Mouse (Mus musculus): ENCODE results near the gene Patz1.

The Patz1 gene

DNA sequence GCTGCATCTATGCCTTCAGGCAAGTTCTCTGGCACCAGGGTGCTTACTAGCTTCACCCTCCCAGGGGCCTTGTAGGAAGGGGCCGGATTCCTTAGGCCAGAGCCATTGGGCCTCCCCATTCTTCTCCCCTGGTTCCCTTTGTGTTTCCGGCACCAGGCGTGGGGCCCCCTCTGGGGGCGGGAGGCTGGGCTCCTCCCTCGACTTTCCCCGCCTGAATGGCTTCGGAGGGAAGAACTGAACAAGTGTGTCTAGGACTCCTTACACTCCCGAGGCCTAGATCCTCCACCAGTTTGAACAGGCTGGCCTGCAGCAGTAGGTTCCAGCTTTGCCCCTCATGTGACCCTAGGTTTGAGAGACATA lies 3.4 kb downstream of the Patz1 start:
- peak; percentile 52 for DNase-seq (ENCODE audit: low read depth, low spot score)

DNA sequence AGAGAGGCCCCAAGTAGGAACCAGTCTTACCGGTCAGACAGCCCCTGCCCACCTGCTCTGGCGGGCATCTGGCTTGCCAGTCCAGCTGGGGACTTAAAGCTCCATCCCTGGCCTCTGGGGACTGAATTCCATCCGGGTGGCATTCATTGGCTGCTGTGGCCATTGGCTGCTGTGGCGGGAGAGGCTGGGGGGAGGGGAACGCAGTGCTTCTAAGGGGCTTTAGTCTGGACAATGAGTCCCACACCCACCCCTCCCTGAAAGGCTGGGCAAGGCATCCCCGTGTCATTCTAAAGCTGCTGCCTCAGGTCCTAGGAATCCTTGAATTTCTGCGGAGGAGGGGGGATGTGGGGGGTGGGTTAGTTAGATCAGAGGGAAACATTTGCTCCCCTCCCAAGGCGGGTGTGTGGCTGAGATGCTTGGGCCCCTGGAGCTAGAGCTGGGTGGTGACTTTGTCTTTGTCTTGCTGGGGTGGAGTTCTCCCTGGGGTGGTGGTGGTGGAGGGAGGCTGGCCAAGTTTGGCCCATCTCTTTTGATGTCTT lies 4.1 kb downstream of the Patz1 start:
- DNase-seq (ENCODE audit: low read depth, low spot score) = peak; percentile 89

- no peak for DNase-seq (ENCODE audit: low read depth, low spot score)
These were observed 4.7 kb downstream of the Patz1 start for GRCm38 (mm10) chr11:3293361-3293760.

GRCm38 (mm10) chr11:3294641-3295040 lies 6.0 kb downstream of the Patz1 start:
- no peak for DNase-seq (ENCODE audit: low read depth, low spot score)

GRCm38 (mm10) chr11:3296056-3296455 lies 7.4 kb downstream of the Patz1 start:
- no peak for DNase-seq (ENCODE audit: low read depth, low spot score)

GRCm38 (mm10) chr11:3297871-3298812 lies 9.5 kb downstream of the Patz1 start:
- no peak for DNase-seq (ENCODE audit: low read depth, low spot score)

DNA sequence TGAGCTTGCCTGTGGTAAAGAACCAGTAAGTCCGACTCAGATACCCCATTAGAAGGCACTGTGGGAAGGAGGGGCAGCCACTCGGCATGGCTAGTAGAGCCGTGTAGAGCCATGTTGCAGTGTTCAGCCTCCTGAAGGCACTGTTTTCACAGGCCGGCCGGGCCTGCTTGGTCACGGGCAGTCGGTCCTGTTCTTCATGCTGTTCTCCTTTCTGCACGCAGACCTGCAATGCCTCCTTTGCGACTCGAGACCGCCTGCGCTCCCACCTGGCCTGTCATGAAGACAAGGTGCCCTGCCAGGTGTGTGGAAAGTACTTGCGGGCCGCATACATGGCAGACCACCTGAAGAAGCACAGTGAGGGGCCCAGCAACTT lies 10.1 kb downstream of the Patz1 start:
- no peak for DNase-seq (ENCODE audit: low read depth, low spot score)

- no peak for DNase-seq (ENCODE audit: low read depth, low spot score)
These were observed 12.4 kb downstream of the Patz1 start for GRCm38 (mm10) chr11:3301075-3301474.

GRCm38 (mm10) chr11:3302385-3302784 lies 13.7 kb downstream of the Patz1 start:
- no peak for DNase-seq (ENCODE audit: low read depth, low spot score)

GRCm38 (mm10) chr11:3302792-3303191 lies 14.1 kb downstream of the Patz1 start:
- no peak for DNase-seq (ENCODE audit: low read depth, low spot score)

GRCm38 (mm10) chr11:3305821-3306220 lies 17.1 kb downstream of the Patz1 start:
- no peak for DNase-seq (ENCODE audit: low read depth, low spot score)

DNA sequence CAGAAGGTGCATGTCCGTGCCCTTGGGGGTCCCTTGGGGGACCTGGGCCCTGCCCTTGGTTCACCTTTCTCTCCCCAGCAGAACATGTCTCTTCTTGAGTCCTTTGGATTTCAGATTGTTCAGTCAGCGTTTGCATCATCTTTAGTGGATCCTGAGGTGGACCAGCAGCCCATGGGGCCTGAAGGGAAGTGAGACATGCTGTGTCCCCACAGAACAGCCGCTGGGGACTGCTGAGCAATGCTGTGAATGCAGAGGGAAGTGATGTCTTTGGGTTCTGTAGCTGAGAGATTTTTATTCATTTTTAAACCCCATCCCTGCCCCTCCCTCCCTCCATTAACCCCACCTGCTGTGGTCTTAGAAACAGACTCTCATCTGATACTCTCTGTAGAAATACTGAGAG lies 19.2 kb downstream of the Patz1 start:
- no peak for DNase-seq (ENCODE audit: low read depth, low spot score)

- DNase-seq (ENCODE audit: low read depth, low spot score) = no peak
These were observed 21.2 kb downstream of the Patz1 start for GRCm38 (mm10) chr11:3309884-3310283.

GRCm38 (mm10) chr11:3310789-3311585 lies 22.3 kb downstream of the Patz1 start:
- DNase-seq (ENCODE audit: low read depth, low spot score) = no peak

DNA sequence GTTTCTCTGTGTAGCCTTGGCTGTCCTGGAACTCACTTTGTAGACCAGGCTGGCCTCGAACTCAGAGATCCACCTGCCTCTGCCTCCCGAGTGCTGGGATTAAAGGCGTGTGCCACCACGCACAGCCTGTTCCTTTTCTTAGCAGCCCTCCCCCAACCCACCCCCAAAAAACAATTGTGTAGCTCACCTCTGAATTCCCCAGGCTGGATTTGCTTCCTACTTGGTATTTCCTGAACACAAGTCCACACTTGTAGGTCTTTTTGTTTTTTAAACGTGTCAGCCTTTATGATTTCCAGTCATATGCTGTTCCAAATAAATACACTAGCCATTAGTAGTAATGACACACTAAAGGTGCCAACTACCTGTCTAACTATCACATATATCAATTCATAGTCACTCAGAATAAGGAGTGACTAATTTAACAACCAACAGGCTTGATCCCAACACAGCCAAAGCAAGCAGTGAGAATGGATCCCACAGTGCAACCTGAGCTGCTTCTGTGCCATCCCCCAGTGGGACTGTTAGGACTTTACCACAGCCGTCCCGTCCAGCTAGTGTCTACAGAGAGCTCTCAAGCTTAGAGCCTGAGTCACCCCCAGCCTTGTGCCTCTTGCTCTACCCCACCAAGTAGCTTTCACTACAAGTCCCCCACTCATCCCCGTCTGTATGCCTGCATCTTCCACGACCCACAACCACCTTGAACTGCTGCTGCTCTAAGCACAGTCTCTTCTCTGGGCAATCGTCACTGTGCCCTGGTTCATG lies 23.1 kb downstream of the Patz1 start:
- DNase-seq (ENCODE audit: low read depth, low spot score) = no peak

DNA sequence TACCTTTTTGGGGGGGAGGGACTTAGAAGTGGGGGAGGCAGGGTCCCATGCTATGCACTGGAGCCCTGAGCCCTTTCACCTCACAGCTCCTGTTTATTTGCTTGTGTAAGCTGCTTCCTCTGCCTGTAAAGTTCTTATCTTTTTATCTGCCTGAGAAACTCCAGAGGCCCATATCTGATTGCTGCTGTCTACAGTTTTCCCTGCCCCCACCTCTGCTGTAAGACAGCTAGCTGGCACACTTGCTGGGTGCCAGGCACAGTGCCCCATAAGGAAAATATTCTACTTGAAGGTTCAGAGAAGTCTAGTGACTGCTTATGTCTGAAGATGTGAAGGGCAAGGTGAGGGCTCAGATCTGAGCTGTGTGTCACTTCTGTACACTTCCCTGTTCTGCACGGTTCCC lies 24.6 kb downstream of the Patz1 start:
- DNase-seq (ENCODE audit: low read depth, low spot score) = no peak

GRCm38 (mm10) chr11:3314148-3314547 lies 25.5 kb downstream of the Patz1 start:
- DNase-seq (ENCODE audit: low read depth, low spot score) = peak; percentile 83

DNA sequence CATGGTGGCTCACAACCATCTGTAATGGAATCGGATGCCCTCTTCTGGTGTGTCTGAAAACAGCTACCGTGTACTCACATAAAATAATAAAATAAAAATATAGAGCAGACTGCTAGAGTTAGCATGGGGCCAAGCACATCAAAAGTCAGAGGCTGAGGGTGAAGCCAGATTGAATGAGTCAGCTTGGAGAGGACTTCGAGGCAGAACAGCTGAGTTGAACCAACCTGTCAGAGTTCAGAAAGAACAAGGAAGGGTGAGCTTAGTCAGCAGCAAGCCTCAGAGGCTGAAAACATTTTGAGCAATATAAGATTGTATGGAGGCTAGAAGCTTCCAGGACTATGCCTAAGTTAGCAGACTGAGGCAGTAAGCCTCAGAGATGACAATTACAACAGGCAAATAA lies 29.6 kb downstream of the Patz1 start:
- no peak for DNase-seq (ENCODE audit: low read depth, low spot score)

DNA sequence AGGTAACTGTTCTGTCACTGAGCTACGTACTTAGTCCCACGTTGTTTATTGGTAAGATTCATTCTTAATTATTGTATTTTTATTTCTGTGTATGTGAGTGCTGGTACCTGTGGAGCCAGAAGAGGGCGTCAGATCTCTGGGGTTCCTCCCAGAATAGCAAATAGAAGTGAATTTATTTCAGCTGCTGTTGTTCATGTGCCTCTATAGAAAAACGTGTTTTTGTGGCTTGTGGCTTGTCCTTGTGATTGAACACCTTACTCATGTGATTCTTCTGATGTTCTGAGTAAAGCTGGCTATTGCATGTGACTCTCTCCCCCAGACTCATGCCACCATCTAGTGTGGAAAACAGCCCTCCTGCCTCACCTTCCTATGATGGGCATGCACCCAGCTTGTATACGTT lies 39.6 kb downstream of the Patz1 start:
- DNase-seq (ENCODE audit: low read depth, low spot score) = no peak

DNA sequence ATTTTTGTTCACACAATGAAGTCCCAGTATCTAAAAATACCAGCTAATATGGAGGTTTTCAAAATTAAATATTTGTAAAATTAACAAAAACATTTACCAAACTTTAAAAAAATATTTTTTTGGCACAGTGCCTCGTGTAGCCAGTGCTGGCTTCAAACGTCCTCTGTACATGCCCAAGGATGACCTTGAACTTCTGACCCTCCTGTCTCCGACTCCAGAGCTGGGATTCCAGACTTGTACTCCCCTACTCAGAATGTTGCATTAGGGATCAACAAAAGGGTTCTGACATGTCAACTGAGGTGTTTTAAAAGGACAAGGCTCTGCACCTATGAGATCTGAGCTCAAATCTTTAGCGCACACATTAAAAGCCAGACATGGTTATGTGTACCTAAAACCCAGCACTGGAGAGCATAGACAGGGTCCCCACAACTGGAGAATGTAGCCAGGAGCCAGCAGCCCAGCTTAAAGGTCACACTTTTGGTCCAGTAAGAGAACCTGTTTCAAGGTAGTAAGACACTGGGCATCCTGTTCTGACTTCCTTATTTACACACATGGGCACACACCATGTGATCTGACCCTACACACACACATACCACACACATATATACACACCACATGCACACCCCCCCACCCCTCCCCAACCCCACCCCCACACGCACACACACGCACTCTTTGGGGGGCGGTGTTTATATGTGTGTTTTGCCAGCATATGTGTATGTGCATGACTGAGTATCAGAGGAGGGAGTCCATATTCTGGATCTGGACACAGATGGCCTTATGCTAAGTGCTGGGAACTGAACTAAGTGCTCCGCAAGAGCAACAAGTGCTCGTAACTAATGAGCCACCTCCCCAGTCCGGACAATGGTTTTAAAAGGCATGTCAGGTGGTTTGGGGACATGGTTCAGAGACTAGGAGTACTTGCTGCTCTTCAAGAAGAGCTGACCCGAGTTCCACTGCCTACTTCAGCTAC lies 40.4 kb downstream of the Patz1 start:
- DNase-seq (ENCODE audit: low read depth, low spot score) = no peak
